Mouse (Mus musculus) adrenal gland, postnatal 36 days (tissue): ENCODE results near the gene Shq1. TPM values are rescaled to one million over a fixed set of nuclear protein-coding genes. Genes with fewer than 3 reads are reported as not detected.

Experiments
- DNase-seq, 2 experiments: peaks; one replicate each; pipeline ENCODE4 v3.0.0; 2021; ENCODE audit warnings: mixed read lengths in 1 of 2
- total RNA-seq, 2 experiments: library from RNA; stranded (reverse); gene quantifications; 2 replicates each; pipeline ENCODE4 v1.2.3; 2021

The Shq1 gene
- total RNA-seq, 2 experiments from 2014 or later, result 10.3 to 11.4 TPM

GRCm38 (mm10) chr6:100603702-100604101 is 67.3 kb downstream of the Shq1 start:
- DNase-seq, result no peak

- no peak for DNase-seq
These were observed 69.3 kb downstream of the Shq1 start for GRCm38 (mm10) chr6:100601634-100602033.

GRCm38 (mm10) chr6:100593857-100594256 is 77.1 kb downstream of the Shq1 start:
- no peak for DNase-seq

GRCm38 (mm10) chr6:100592991-100593390 is 78.0 kb downstream of the Shq1 start:
- DNase-seq, result no peak

- no peak for DNase-seq
These were observed 80.4 kb downstream of the Shq1 start for GRCm38 (mm10) chr6:100590602-100591001.

- DNase-seq, result peak in 1 of 2 experiments; percentile 22
These were observed 82.1 kb downstream of the Shq1 start for GRCm38 (mm10) chr6:100588876-100589275.

- no peak for DNase-seq
These were observed 84.2 kb downstream of the Shq1 start for GRCm38 (mm10) chr6:100586758-100587157.

- DNase-seq, result no peak
These were observed 89.0 kb downstream of the Shq1 start for GRCm38 (mm10) chr6:100581951-100582350.

- no peak for DNase-seq
These were observed 89.9 kb downstream of the Shq1 start for GRCm38 (mm10) chr6:100581056-100581455.

GRCm38 (mm10) chr6:100577590-100577989 is 93.4 kb downstream of the Shq1 start:
- no peak for DNase-seq

GRCm38 (mm10) chr6:100576171-100576570 is 94.8 kb downstream of the Shq1 start:
- DNase-seq, result no peak

GRCm38 (mm10) chr6:100566774-100567173 is 104.2 kb downstream of the Shq1 start:
- no peak for DNase-seq

GRCm38 (mm10) chr6:100564516-100564915 is 106.4 kb downstream of the Shq1 start:
- no peak for DNase-seq

- peak; percentile 84 to 87 for DNase-seq
These were observed 107.2 kb downstream of the Shq1 start for GRCm38 (mm10) chr6:100563552-100564341.

- DNase-seq, result peak; percentile 22 to 45
These were observed 108.0 kb downstream of the Shq1 start for GRCm38 (mm10) chr6:100562719-100563551.

GRCm38 (mm10) chr6:100558057-100558456 is 112.9 kb downstream of the Shq1 start:
- DNase-seq, result peak in 1 of 2 experiments; percentile 11

- no peak for DNase-seq
These were observed 128.6 kb downstream of the Shq1 start for GRCm38 (mm10) chr6:100542154-100542997.

- DNase-seq, result peak; percentile 37 to 52
These were observed 131.3 kb downstream of the Shq1 start for GRCm38 (mm10) chr6:100539698-100540097.

- DNase-seq, result no peak
These were observed 132.4 kb downstream of the Shq1 start for GRCm38 (mm10) chr6:100538570-100538969.

- no peak for DNase-seq
These were observed 133.0 kb downstream of the Shq1 start for GRCm38 (mm10) chr6:100537987-100538386.

GRCm38 (mm10) chr6:100537042-100537441 is 133.9 kb downstream of the Shq1 start:
- DNase-seq, result peak; percentile 25

- DNase-seq, result no peak
These were observed 137.6 kb downstream of the Shq1 start for GRCm38 (mm10) chr6:100533364-100533763.
